Mouse (Mus musculus) CH12F3 (cell line): ENCODE data around the gene Hilpda.

Experiments
- in situ Hi-C: fragments of 300-500 bp; cut with MboI; formaldehyde crosslinking; loops from 2 replicates; pipeline ENCODE4 v1.14.3; 2020; ENCODE audit warnings: low sequenced_read_pairs

Hilpda gene

DNA sequence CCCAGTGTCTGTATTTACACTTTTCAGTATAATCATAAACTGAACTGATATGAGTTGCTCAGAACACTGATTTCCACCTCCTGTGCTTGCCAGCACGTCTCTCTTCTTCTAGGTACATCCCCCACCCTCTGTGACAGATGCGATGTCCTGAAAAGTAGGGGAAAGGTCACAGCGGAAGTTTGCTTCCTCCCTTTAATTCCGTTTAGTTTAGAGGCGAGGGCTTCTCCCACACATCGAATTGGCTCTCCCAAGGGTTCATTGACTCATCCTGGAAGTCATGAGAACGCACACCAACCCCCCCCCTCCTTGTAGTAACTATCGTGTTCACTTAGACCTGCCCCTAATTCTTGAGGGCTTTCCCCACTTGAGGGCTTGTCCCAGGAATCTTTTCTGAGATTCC lies 1.3 kb upstream of the Hilpda start:
- in situ Hi-C loops: loop anchor here (10.0 kb wide), 2 partner anchors 66 to 106 kb away; partner anchors contain the start of gene Rbm28

DNA sequence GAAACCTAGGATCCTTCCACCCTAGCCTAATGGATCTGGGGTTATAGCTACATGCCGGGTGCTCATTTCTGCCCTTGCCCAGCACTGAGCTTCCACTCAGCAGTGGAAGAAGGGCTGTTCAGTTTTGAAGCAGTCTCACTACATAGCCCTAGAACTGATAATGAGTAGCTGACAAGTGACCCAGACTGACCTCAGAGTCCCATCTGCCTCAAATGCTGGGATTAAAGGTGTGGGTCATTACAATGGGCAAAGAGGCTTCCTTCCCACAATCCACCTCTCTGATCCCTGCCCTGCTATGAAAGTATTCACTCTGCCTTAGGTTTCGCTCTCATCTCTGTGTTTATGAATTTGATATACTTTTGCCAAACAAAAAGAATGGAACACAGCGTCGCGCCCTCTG lies 4.5 kb downstream of the Hilpda start:
- in situ Hi-C loops: loop anchor here (10.0 kb wide), 2 partner anchors 72 to 112 kb away; partner anchors contain the start of gene Rbm28

DNA sequence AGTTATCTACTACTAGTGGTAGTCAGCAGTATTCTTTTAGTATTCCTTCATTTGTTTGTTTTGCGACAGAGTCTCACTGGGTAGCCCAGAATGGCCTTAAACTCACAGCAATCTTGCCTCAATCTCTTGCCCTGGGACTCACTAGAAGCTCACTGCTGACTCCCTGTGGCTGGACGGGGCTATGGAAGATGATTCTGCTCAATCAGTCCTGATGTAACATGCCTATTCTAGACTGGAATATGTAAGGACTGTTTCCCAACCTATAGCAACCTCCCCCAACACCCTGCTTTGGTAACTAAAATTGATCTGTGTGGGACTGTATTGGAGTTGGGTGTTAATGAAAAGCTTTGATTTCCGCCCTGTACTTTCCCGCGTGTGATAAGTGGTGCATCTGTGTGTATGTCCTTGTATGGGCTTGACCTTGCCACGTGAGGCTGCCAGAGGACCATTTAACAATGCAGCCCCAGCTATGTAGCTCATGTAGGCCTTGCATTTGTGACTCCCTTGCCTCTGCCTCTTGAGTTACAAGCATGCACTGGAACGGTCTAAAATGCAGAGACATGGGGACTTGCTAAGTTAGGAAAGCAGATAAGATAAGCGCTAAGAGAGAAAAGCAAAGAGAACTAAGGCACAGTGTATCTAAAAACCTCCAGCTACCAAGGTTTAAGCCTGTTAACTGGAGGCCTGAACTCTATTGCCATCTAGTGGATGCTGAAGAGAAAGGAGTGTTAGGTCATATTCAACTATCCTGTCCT lies 6.4 kb downstream of the Hilpda start:
- in situ Hi-C loops: loop anchor here (10.0 kb wide), 2 partner anchors 74 to 114 kb away; partner anchors contain the start of gene Rbm28

DNA sequence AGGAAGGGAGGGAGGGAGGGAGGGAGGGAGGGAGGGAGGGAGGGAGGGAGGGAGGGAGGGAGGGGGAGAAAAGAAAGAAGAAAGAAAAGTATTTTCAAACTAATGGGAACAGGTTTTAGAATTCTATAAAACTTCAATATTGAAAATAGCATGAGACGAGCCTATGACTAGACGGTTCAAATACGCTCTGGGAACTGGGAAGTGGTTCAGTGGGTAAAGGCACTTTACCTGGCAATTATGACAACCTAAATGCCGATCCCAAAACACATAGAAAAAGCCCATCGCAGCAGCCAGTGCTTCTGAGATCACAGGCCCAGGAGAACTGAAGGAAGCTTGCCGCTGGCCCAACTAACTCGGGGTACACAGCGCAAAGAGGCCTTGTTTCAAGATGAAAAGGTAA lies 7.0 kb downstream of the Hilpda start, which contains the start of gene Fam71f2:
Fam71f2 (plus strand) TSS at position 301 of the 400 bp plus-strand sequence.
- in situ Hi-C loops: loop anchor here (10.0 kb wide), 2 partner anchors 74 to 114 kb away; partner anchors contain the start of gene Rbm28

DNA sequence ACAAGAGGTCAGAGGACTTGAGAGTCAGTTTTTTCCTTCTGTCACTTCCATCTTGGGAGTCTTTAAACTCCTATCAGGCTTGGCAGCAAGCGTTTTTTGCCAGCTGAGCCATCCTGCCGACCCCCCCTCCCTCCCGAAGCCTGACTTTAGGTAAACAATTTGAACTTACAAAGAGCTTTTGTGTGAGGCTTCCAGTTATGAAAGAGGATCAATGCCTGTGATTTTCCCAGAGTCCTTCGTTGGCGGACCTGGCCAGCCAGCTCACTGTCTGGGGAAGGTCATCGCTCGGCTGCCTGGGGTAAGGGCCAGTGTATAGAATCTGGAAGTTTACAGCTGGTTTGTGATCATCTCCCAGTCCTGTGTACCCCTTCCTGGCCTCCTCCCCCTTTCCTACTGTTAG lies 8.4 kb downstream of the Hilpda start:
- in situ Hi-C loops: no loop called here

DNA sequence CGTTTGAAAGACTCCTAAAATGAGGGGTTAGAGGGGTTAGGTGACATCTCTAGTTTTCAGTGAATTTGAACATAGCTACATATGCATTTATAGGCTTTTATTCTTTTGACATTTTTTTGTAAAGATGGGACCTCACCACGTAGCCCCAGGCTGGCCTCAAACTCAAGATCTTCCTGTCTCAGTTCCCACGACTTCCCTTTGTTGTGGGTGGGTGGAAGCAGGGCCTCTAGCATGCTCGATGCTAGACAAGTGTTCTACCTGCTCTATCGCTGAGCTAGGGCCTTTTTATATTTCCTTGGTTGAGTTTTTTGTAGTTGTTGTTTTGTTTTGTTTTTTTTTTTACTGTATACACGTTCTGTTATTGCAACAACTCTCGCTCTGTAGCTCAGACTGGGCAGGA lies 14.6 kb downstream of the Hilpda start:
- in situ Hi-C loops: no loop called here

DNA sequence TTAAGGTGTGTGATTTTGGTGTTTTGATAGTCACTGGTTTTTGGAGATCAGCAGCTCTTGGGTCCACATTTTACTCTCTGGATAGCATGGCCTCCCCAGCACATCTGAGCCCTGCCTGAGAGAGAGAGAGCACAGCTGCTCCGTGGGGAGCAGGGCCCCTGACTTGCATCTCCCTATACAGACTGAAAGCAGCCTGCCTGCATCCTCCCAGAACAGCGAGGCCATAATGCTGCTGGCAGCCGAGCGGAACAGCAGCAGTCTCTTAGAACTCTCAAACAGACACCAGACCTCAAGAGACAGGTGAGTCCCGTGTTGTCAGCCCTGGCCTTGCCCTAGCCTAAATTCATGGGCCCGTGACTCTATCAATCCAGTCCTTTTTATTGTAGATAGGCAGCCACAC lies 15.2 kb downstream of the Hilpda start:
- in situ Hi-C loops: no loop called here

DNA sequence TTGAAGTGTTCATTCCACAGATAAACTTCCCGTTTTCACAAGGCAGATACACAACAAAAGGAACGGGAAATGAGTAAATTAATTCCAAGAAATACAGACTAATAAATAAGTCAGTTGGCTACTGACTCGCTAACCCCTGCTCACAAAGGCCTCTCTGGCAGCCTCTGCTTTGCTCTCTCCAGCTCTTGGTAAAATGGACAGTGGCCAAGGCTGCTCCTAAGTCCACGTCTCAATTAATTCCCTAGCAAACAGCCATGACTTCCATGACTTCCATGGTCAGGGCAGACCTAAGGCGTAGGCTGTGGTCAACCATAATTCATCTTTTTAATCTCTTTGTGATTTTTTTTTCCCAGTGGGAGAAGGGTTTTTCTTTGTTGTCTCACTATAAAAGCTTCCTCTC lies 15.7 kb downstream of the Hilpda start:
- in situ Hi-C loops: no loop called here

DNA sequence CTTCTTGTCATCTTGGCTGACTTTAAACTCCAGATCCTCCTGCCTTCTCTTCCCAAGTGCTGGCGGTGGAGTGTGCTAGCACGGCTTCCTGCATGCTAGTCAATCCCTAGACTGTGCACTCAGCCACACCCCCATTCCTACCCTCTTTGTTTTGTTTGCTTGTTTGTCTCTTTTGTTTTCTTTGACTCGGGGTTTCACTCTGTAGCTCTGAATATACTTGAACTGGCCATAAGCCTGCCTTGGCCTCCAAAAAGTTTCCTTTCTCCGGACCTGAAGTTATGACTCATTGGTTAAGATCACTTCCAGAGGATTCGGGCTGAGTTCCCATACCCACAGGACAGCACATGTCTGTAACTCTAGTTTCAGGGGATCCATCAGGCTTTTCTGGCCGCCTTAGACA lies 16.4 kb downstream of the Hilpda start:
- in situ Hi-C loops: no loop called here

DNA sequence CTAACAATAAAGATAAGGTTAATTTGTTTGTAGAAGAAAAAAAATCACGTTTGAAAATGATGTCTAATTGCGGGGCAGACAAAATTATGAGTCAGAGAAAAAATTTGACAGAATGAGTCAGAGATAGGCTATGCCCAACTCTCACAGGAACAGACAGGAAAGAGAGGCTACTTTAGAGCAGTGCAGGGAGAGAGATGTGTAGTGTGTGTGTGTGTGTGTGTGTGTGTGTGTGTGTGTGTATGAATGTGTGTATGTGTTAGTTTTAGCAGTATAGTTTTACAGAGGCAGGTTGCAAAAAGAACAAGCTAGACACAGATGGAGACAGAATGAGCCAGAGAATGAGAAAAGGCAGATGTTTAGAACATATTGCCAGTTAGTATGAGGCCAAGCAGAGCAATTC lies 26.8 kb downstream of the Hilpda start:
- in situ Hi-C loops: no loop called here

DNA sequence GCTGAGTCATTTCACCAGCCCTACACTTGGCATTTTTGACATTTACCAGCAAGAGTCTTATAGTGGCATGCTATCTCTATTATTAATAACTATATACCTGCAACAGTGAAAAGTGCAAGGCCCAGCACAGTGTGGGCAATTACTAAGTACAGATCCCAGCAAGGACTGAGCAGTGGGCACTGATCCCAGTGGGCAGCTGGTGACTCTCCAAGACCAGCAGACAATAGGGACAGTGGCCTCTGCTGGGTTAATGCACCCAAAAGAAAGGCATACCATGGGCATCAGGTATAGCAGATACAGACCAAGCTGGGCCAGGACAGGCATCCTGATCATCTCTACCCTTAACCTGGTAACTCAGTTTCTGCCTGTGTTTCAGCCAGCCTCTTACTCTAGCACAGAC lies 31.0 kb downstream of the Hilpda start:
- in situ Hi-C loops: no loop called here

DNA sequence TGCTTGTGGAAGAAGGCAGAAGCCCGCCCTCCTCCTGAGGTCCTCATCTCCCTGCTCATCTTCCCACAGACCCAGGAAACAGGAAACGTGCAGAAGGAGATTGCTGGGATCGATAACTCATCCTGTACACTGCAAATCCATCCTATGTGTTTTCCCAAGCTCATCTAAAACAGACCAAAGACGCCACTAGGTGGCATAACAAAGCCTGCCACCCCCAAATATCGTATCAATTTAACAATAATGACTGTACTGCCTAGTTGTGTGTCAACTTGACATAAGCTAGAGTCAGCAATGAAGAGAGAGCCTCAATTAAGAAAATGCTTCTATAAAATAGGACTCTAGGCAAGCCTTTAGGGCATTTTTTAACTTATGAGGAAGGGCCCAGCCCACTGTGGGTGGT lies 31.4 kb downstream of the Hilpda start:
- in situ Hi-C loops: no loop called here

DNA sequence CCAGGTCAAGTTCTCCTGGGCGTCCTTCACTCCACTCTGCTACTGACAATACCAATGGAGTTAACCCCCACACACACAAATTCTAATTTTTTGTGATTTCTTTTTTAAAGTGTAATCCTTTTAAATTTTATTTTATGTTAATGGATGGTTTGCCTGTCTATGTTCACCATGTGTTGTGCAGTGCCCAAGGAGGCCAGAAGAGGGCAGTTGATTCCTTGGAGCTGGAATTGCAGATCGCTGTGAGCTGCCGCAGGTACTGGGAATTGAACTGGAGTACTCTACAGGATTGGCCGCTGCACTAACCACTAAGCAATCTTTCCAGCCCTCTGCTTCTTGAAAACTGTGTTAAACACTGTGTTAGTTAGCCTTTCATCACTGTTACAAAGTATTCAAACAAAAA lies 33.2 kb downstream of the Hilpda start:
- in situ Hi-C loops: no loop called here

DNA sequence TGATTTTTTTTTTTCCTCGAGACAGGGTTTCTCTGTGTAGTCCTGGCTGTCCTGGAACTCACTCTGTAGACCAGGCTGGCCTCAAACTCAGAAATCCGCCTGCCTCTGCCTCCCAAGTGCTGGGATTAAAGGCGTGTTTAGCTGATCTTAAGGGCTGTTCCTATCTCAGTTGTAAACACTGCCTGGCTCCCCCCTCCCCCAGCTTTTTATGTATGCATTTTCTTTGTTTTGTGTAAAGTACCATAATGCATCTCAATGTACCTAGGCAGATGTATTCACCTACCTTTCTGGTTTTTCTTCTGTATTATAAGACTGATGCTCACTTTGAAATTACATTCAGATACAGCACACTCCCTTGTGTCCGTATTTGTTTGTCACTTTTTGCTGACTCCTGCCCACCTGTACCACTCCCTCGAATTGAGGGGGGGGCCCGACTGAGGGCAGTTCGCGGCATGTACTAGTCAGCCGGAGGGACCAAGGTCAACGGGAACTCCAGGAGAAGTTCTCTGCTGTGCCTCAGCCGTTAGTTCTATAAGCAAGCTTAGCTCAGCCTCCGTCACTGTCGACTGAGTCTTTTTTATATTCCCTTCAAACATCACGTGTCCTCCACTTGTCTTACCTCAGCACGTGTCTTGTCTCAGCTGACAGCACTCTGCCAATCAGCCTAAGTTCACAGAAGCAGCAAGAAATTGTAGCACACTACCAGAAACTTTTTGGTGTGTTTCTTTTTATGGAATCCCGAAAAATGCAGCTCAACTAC lies 36.7 kb downstream of the Hilpda start:
- in situ Hi-C loops: no loop called here

DNA sequence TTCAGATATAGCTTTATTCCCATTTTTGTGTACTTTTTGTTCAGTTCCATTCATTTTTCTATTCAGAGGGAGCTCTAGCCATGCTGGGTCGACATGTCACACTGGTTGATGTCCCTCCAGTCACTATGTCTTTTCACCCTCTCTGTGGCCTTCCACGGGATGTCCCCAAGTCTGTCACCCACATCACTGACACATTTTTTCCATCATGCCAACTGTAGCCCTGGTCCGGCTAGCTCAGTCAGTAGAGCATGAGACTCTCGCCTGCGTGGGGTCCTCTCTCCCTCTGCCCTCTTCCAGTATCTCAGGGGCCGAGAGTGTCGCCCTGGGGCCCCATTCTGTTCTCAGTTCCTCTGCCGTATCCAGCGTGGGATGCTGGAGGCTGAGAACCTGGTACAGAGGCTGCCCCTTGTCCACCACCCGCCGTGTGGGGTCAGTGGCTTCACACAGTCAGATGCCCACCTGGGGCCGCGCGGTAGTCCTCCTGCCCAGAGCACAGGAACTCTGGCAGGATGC lies 41.5 kb downstream of the Hilpda start:
- in situ Hi-C loops: no loop called here

DNA sequence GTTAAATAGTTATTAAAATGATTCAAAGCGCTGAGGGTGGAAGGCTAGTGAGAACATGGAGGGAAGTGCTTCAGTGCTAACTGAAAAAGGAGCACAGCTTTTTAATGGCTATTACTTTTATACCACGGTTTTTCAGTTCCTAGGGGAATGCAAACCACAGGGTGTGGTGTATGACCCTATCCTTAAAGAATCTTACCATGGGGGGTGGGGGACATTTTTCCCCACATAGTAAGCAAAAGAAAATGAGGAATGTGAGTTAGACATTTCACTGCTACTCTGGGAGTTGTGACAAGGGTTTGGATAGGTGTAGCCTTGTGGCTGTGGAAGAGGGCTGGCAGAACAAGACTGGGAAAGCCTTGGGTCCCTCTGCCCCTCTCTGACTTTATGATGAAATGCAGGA lies 45.0 kb downstream of the Hilpda start:
- in situ Hi-C loops: no loop called here

DNA sequence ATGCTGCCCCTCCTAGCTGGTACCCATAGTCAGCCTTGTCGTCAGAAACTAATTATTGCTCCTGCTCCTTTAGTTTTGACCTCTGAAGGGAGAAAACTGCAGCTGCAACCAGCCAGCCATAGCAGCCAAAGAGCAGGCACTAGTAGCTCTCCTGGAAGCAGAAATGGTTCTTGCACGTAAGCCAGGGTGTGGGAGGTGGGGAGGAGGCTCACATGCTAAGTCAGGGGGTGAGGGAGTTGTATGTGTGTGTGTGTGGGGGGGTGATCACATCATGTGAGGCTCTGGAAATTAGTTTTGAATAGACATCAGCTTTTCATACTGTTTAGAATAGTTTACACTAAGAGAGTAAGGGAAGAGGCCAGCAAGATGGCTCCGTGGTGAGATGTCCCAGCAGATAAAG lies 45.7 kb downstream of the Hilpda start:
- in situ Hi-C loops: no loop called here

DNA sequence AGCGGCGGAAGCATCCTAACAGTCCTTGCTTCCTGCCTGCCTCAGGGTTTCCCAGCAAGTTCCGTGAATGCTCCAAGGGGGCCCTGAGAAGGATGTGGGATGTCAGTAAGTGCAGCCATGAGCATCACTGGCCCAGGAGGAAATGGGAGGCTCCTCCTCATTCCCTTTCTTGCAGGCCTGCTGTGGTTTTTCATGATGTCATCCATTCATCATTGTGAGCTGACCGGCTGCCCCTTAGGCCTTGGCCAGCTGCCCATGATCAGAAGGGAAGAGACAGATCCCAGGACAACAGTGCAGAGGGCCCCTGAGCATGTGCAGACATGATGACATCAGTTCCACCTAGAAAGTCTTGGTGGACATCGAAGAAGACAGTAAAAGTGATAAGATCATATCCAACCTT lies 46.6 kb downstream of the Hilpda start, which contains the start of gene Fam71f1:
Fam71f1 (plus strand) TSS at position 262 of the 400 bp plus-strand sequence.
- in situ Hi-C loops: no loop called here

DNA sequence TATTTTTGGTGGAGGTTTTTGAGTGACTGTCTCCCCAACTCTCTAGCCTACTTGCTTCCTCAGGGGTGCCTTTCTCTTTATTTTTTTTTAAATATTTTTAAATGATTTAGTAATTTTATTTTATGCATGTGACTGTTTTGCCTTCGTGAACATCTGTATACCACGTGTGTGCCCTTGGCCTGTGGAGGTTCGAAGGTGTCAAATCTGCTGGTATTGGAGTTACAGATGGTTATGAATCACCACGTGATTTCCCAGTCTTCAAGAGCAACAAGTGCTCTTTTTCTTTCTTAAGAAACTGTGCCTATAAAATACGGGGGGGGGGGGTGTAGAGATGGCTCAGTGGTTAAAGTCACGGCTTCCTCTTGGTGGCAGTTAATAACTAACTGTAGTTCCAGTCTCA lies 49.3 kb downstream of the Hilpda start:
- in situ Hi-C loops: no loop called here

DNA sequence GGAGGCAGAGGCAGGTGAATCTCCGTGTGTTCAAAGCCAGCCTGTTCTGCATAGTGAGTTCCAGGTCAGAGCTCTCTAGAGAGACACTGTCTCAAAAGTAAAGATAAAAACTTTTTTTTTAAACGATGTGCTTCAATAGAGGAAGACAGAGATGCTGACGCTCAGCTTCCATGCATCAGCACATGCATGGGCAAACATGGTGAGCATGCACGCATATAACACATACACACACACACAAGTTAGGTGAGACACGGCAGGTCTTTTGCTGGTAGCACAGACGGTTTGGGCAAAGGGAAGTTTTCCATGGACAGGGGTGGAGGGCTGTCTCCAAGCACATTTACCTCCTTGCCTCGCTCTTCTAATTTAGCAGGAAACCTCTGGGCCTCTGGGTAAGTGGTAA lies 49.9 kb downstream of the Hilpda start:
- in situ Hi-C loops: no loop called here

DNA sequence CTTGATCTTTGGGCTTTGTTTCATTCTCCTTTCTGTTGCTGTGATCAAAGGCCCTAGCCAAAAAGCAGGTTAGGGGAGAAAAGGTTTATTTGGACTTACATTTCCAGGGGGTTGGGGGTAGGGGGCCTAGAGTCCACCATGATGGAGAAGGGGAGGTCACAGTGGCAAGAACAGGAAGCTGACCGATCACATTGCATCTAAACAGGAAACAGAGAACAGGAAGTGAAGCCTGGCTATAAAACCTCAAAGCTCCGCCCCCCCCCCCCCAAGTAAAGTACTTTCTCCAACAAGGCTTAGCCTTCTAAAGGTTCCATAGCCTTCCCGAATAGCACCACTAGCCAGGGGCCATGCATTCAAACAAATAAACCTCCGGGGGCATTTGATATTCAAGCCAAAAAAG lies 50.4 kb downstream of the Hilpda start:
- in situ Hi-C loops: no loop called here
